Mouse (Mus musculus): ENCODE data around the gene Cnga1. TPM values are rescaled to one million over a fixed set of nuclear protein-coding genes. Genes with fewer than 3 reads are reported as not detected.

The Cnga1 gene
- polyA plus RNA-seq, 1 experiment, result not detected

DNA sequence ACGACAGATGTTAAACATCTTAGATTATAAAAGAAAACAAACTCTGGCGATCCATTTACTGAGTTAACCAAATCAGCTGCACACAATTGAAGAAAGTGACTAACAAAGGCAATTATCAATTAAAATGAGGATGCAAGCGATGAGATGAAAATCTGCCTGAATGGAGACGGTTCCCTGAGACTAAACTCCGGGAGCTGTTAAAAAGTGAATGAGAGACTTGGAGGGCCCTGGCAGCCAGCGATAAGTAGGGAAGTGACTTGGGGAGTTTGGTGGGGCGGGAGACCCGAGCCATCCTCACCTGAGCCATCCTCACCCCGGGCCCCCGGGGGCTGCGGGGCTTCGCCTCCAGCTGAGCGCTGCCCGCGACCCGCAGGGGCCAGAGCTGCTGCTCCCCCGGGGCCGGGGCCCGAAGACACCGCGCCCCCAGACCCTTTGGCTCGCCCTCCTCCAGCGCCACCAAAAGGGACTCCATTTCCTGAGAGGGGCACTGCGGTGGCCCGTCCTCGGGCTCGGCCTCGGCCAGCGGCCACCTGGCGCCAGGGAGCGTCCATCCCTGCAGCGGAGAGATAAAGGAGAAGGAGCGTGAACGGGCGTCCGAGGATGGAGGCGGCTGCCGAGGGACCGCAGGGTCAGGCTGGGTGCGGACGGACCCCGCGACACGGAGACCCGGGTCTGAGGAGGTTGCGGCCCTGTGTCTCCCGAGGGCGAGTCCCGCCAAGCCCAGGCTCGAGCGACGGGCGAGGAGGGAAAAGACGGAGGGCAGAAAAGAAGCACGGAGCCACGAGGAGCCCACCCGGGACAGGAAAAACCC, 85.2 kb downstream of the Cnga1 start:
- peaks cover 23% of the 10 kb centered on the region for H3K4me1 ChIP-seq (ENCODE audit: control insufficient read depth, insufficient read depth, low read length)
- H3K27ac ChIP-seq (ENCODE audit: insufficient read depth, low read depth, low read length), result peak overlapping the region; percentile 28
- TF ChIP-seq CTCF (IDR thresholded peaks at IDR 0.05; ENCODE audit: low read depth, low read length) (no peak), POLR2A (IDR thresholded peaks at IDR 0.05; ENCODE audit: borderline replicate concordance, low read depth, low read length) (no peak)
- H3K4me3 ChIP-seq (ENCODE audit: insufficient read depth, low read length), result peak overlapping the region; percentile 95

DNA sequence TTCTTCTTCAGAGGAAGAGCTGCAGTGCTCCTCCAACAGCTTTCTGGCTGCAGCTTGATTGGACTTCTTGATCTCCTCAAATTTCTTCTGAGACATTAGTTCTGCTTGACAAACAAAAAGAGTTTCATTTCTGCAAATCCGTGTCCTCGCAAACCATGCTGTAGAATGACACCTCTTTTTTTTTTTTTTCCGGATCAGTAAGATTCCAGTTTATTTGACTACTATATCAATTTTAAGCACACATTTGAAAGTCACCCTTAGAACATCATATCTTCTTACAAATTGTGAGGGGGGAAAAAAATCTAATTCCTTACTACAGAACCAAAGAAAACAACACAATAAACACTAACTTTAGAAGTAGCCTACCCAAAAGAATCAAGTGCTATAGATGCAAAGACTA, 87.8 kb downstream of the Cnga1 start:
- Histone ChIP-seq H3K4me1 (ENCODE audit: control insufficient read depth, insufficient read depth, low read length) (peaks cover 37% of the 10 kb centered on the region), H3K27ac (ENCODE audit: insufficient read depth, low read depth, low read length) (peak overlapping the region; percentile 62; the same call in 1 of the 2 replicates), H3K4me3 (ENCODE audit: insufficient read depth, low read length) (no peak overlapping the region)
- TF ChIP-seq CTCF (IDR thresholded peaks at IDR 0.05; ENCODE audit: low read depth, low read length) (no peak), POLR2A (IDR thresholded peaks at IDR 0.05; ENCODE audit: borderline replicate concordance, low read depth, low read length) (no peak)

Other genes with a start within 250 kb of the Cnga1 start
- gene Corin, start 139.8 kb downstream of the Cnga1 start, polyA plus RNA-seq (2012; ENCODE audit: insufficient read depth, insufficient read length, missing spikeins), result not detected in 2 replicates
- gene Nfxl1, start 84.6 kb downstream of the Cnga1 start, polyA plus RNA-seq (2012; ENCODE audit: insufficient read depth, insufficient read length, missing spikeins), result 99.5 and 102 TPM in 2 replicates
- not detected in 2 replicates for gene Zar1, start 63.0 kb downstream of the Cnga1 start, polyA plus RNA-seq (2012; ENCODE audit: insufficient read depth, insufficient read length, missing spikeins)
- gene Gm5868, start 56.7 kb downstream of the Cnga1 start, polyA plus RNA-seq (2012; ENCODE audit: insufficient read depth, insufficient read length, missing spikeins), result not detected in 2 replicates
- gene Nipal1, start 3.5 kb upstream of the Cnga1 start, polyA plus RNA-seq (2012; ENCODE audit: insufficient read depth, insufficient read length, missing spikeins), result 0.25 TPM in 1 of 2 replicates, not detected in the other
- 0.24 and 0.25 TPM in 2 replicates for gene Txk, start 108.5 kb upstream of the Cnga1 start, polyA plus RNA-seq (2012; ENCODE audit: insufficient read depth, insufficient read length, missing spikeins)
- 68.4 and 71.7 TPM in 2 replicates for gene Tec, start 224.2 kb upstream of the Cnga1 start, polyA plus RNA-seq (2012; ENCODE audit: insufficient read depth, insufficient read length, missing spikeins)